Mouse (Mus musculus): ENCODE data around the gene Olfr629. TPM values are rescaled to one million over a fixed set of nuclear protein-coding genes. Genes with fewer than 3 reads are reported as not detected.

Gene Olfr629
- polyA plus RNA-seq, 1 experiment from 2014 or later: not detected

DNA sequence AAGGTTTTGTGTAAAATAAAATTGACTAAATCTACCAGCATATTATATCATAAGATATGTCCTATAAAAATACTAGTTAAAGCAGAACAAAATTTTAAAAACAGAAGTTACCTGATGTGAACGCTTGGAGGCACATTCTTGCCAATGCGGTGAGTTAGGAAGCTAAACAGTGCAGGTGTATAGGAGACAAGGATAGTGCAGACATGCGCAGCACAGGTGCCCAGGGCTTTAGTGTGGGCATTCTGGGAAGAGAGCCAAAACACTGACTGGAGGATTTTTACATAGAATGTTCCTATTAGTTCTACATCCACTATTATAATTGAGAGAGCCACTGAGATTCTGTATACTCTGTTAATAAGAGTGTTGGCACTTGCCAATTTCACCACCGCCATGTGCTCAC, 45.3 kb downstream of the Olfr629 start:
- no peak for DNase-seq (ENCODE audit: low spot score)
- H3K27ac ChIP-seq (replicated peaks): no peak overlapping the region
- H3K4me3 ChIP-seq: no peak overlapping the region
- no peaks in the 10 kb centered on the region for H3K36me3 ChIP-seq (replicated peaks)
- no peaks in the 10 kb centered on the region for H3K4me1 ChIP-seq
- no peaks in the 10 kb centered on the region for H3K27me3 ChIP-seq (replicated peaks; ENCODE audit: low read depth, poor library complexity, severe bottlenecking)
- WGBS: 94% methylated on average over 4 of the region's 4 CpGs
- no peaks in the 10 kb centered on the region for H3K9me3 ChIP-seq

Other genes starting within 250 kb of the Olfr629 start
- gene Olfr609, start 246.9 kb downstream of the Olfr629 start, polyA plus RNA-seq (2016; fragmentation: Nextera tagmentation; extraction: Ambion mirVana): not detected in 2 replicates
- gene Olfr610, start 232.8 kb downstream of the Olfr629 start, polyA plus RNA-seq (2016; fragmentation: Nextera tagmentation; extraction: Ambion mirVana): not detected in 2 replicates
- gene Olfr611, start 224.1 kb downstream of the Olfr629 start, polyA plus RNA-seq (2016; fragmentation: Nextera tagmentation; extraction: Ambion mirVana): not detected in 2 replicates
- not detected in 2 replicates for gene Olfr612, start 202.2 kb downstream of the Olfr629 start, polyA plus RNA-seq (2016; fragmentation: Nextera tagmentation; extraction: Ambion mirVana)
- not detected in 2 replicates for gene Olfr613, start 196.9 kb downstream of the Olfr629 start, polyA plus RNA-seq (2016; fragmentation: Nextera tagmentation; extraction: Ambion mirVana)
- not detected in 2 replicates for gene Olfr615, start 188.9 kb downstream of the Olfr629 start, polyA plus RNA-seq (2016; fragmentation: Nextera tagmentation; extraction: Ambion mirVana)
- not detected in 2 replicates for gene Olfr616, start 175.8 kb downstream of the Olfr629 start, polyA plus RNA-seq (2016; fragmentation: Nextera tagmentation; extraction: Ambion mirVana)
- not detected in 2 replicates for gene Olfr617, start 171.9 kb downstream of the Olfr629 start, polyA plus RNA-seq (2016; fragmentation: Nextera tagmentation; extraction: Ambion mirVana)
- not detected in 2 replicates for gene Olfr618, start 154.8 kb downstream of the Olfr629 start, polyA plus RNA-seq (2016; fragmentation: Nextera tagmentation; extraction: Ambion mirVana)
- not detected in 2 replicates for gene Olfr619, start 144.4 kb downstream of the Olfr629 start, polyA plus RNA-seq (2016; fragmentation: Nextera tagmentation; extraction: Ambion mirVana)
- not detected in 2 replicates for gene Olfr620, start 132.4 kb downstream of the Olfr629 start, polyA plus RNA-seq (2016; fragmentation: Nextera tagmentation; extraction: Ambion mirVana)
- gene Olfr622, start 102.2 kb downstream of the Olfr629 start, polyA plus RNA-seq (2016; fragmentation: Nextera tagmentation; extraction: Ambion mirVana): not detected in 2 replicates
- gene Olfr623, start 81.2 kb downstream of the Olfr629 start, polyA plus RNA-seq (2016; fragmentation: Nextera tagmentation; extraction: Ambion mirVana): not detected in 2 replicates
- gene Olfr624, start 73.8 kb downstream of the Olfr629 start, polyA plus RNA-seq (2016; fragmentation: Nextera tagmentation; extraction: Ambion mirVana): 0.04 and 0.05 TPM in 2 replicates
- gene Olfr625-ps1, start 62.2 kb downstream of the Olfr629 start, polyA plus RNA-seq (2016; fragmentation: Nextera tagmentation; extraction: Ambion mirVana): not detected in 2 replicates
- not detected in 2 replicates for gene Olfr243, start 30.3 kb downstream of the Olfr629 start, polyA plus RNA-seq (2016; fragmentation: Nextera tagmentation; extraction: Ambion mirVana)
- gene Olfr628, start 14.6 kb downstream of the Olfr629 start, polyA plus RNA-seq (2016; fragmentation: Nextera tagmentation; extraction: Ambion mirVana): not detected in 2 replicates
- gene Olfr630, start 12.4 kb upstream of the Olfr629 start, polyA plus RNA-seq (2016; fragmentation: Nextera tagmentation; extraction: Ambion mirVana): not detected in 2 replicates
- not detected in 2 replicates for gene Olfr69, start 26.7 kb upstream of the Olfr629 start, polyA plus RNA-seq (2016; fragmentation: Nextera tagmentation; extraction: Ambion mirVana)
- not detected in 2 replicates for gene Olfr68, start 34.8 kb upstream of the Olfr629 start, polyA plus RNA-seq (2016; fragmentation: Nextera tagmentation; extraction: Ambion mirVana)
- gene Olfr67, start 46.9 kb upstream of the Olfr629 start, polyA plus RNA-seq (2016; fragmentation: Nextera tagmentation; extraction: Ambion mirVana): not detected in 2 replicates
- 142 and 287 TPM in 2 replicates for gene Hbb-bt, start 69.1 kb upstream of the Olfr629 start, polyA plus RNA-seq (2016; fragmentation: Nextera tagmentation; extraction: Ambion mirVana)
- gene Hbb-bs, start 83.2 kb upstream of the Olfr629 start, polyA plus RNA-seq (2016; fragmentation: Nextera tagmentation; extraction: Ambion mirVana): 53.2 and 94.1 TPM in 2 replicates
- 0.29 TPM in 1 of 2 replicates, not detected in the other for gene Hbb-bh2, start 95.6 kb upstream of the Olfr629 start, polyA plus RNA-seq (2016; fragmentation: Nextera tagmentation; extraction: Ambion mirVana)
- 2,995 and 3,161 TPM in 2 replicates for gene Hbb-bh1, start 98.2 kb upstream of the Olfr629 start, polyA plus RNA-seq (2016; fragmentation: Nextera tagmentation; extraction: Ambion mirVana)
- gene Hbb-y, start 108.3 kb upstream of the Olfr629 start, polyA plus RNA-seq (2016; fragmentation: Nextera tagmentation; extraction: Ambion mirVana): 6,247 and 7,270 TPM in 2 replicates
- gene Olfr66, start 141.3 kb upstream of the Olfr629 start, polyA plus RNA-seq (2016; fragmentation: Nextera tagmentation; extraction: Ambion mirVana): not detected in 2 replicates
- not detected in 2 replicates for gene Olfr64, start 149.5 kb upstream of the Olfr629 start, polyA plus RNA-seq (2016; fragmentation: Nextera tagmentation; extraction: Ambion mirVana)
- not detected in 2 replicates for gene Olfr65, start 158.5 kb upstream of the Olfr629 start, polyA plus RNA-seq (2016; fragmentation: Nextera tagmentation; extraction: Ambion mirVana)
- not detected in 2 replicates for gene Olfr631, start 183.9 kb upstream of the Olfr629 start, polyA plus RNA-seq (2016; fragmentation: Nextera tagmentation; extraction: Ambion mirVana)
- gene Olfr632, start 189.4 kb upstream of the Olfr629 start, polyA plus RNA-seq (2016; fragmentation: Nextera tagmentation; extraction: Ambion mirVana): not detected in 2 replicates
- 0.05 TPM in 1 of 2 replicates, not detected in the other for gene Olfr633, start 199.5 kb upstream of the Olfr629 start, polyA plus RNA-seq (2016; fragmentation: Nextera tagmentation; extraction: Ambion mirVana)
- gene Olfr635, start 226.2 kb upstream of the Olfr629 start, polyA plus RNA-seq (2016; fragmentation: Nextera tagmentation; extraction: Ambion mirVana): 0.02 TPM in 1 of 2 replicates, not detected in the other

Measured in embryonic facial prominence, embryonic 10.5 days (tissue).